Mouse (Mus musculus) lung, embryonic 16.5 days (tissue): ENCODE results near the gene Slc26a5. TPM values are rescaled to one million over a fixed set of nuclear protein-coding genes. Genes with fewer than 3 reads are reported as not detected.

Experiments
- ATAC-seq: fragments of 200-750 bp; cut with Nextera tagmentation; 2 replicates; pipeline ENCODE4 v1.8.0; 2017; ENCODE audit warnings: low read depth, mild to moderate bottlenecking, moderate library complexity
- H3K27ac ChIP-seq: fragments of 300-500 bp; sonication (generic); 2 replicates; pipeline ENCODE4 v1.5.1; 2014; ENCODE audit warnings: mild to moderate bottlenecking, control low read depth, low read length
- H3K27me3 ChIP-seq: fragments of 300-500 bp; sonication (generic); 2 replicates; pipeline ENCODE4 v1.6.1; 2014; ENCODE audit warnings: low read depth, low read length, mixed read lengths; ENCODE audit not compliant: control insufficient read depth, insufficient read depth
- H3K36me3 ChIP-seq: fragments of 300-500 bp; sonication (generic); 2 replicates; pipeline ENCODE4 v1.6.1; 2014; ENCODE audit warnings: low read length; ENCODE audit not compliant: control insufficient read depth, insufficient read depth
- H3K4me1 ChIP-seq: fragments of 300-500 bp; sonication (generic); replicated peaks from 2 replicates; pipeline ENCODE4 v1.6.1; 2014; ENCODE audit warnings: low read length, mixed read lengths; ENCODE audit not compliant: control insufficient read depth, insufficient read depth
- H3K4me2 ChIP-seq: fragments of 300-500 bp; sonication (generic); 2 replicates; pipeline ENCODE4 v1.6.1; 2014; ENCODE audit warnings: low read depth, low read length, control low read depth
- H3K4me3 ChIP-seq: fragments of 300-500 bp; sonication (generic); 2 replicates; pipeline ENCODE4 v1.5.1; 2014; ENCODE audit warnings: mild to moderate bottlenecking, low read length, control low read depth
- H3K9ac ChIP-seq: fragments of 300-500 bp; sonication (generic); 2 replicates; pipeline ENCODE4 v1.6.1; 2014; ENCODE audit warnings: low read length, control low read depth
- H3K9me3 ChIP-seq: fragments of 300-500 bp; sonication (generic); 2 replicates; pipeline ENCODE4 v1.6.1; 2016; ENCODE audit warnings: low read length; ENCODE audit not compliant: control insufficient read depth
- whole genome bisulfite sequencing: fragments of 180-500 bp; shearing (Covaris S2); extraction: QIAGEN DNeasy Blood & Tissue Kit; methylation state at CpG from one replicate; pipeline ENCODE4 v1.1.7; 2014; 5-methylcytosine and 5-hydroxymethylcytosine counted together
- polyA plus RNA-seq: library from polyadenylated mRNA; unstranded; fragments of >200 nt; fragmentation: Nextera tagmentation; extraction: Ambion mirVana; gene quantifications from 2 replicates; pipeline ENCODE4 v1.2.1, GENCODE M21; 2015

Slc26a5 gene
- polyA plus RNA-seq, 1 experiment from 2014 or later = 0.14 TPM

DNA sequence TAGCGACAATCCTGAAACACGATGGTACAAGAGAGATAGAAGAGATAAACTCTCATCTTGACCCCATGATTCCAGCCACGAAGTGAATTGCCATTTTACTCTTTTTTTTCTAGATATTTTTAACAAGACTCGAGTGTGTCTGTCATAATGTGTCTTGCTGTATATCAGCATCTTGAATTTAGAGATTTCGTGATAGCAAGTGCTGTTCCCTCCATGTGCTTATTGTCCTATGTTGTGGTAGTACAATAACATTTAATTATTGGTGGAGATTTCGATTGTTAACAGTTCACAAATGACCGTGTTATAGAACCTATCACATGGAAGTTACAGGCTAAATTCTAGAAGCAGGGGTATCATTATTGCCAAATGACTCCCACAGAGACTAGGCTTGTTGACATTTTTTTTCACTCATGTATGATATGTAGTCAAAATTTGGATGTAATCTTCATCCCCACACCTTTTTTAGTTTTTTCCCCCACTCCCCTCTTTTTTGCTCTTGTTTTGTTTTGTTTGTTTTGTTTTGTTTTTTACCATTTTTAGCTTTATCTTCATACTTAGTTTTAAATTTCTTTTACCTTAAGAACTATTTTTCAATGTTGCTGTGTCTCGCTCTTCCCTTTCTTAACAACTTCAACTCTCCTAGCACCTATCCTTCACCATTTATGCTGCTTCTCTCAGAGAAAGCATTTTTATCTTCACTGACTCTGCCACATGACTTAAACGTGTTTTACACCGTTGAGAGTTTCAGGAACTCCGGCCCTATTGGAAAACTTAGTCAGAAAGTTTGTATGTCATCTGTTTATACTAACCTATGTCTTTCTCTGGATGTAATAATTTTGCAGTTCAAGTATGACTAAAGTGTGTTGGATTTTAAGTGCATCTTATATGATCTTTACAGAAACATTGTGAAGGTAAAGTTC lies 78.0 kb downstream of the Slc26a5 start:
- H3K9ac ChIP-seq = peak overlapping the region; percentile 94
- WGBS = 31% methylated on average over 11 of the region's 11 CpGs
- H3K4me2 ChIP-seq = peak overlapping the region; percentile 71
- no peaks in the 10 kb centered on the region for H3K27me3 ChIP-seq
- H3K27ac ChIP-seq = no peak overlapping the region
- peak overlapping the region; percentile 96 for H3K4me3 ChIP-seq
- H3K4me1 ChIP-seq = peaks cover 12% of the 10 kb centered on the region
- peaks cover 6% of the 10 kb centered on the region for H3K36me3 ChIP-seq
- ATAC-seq = no peak
- H3K9me3 ChIP-seq = no peaks in the 10 kb centered on the region

DNA sequence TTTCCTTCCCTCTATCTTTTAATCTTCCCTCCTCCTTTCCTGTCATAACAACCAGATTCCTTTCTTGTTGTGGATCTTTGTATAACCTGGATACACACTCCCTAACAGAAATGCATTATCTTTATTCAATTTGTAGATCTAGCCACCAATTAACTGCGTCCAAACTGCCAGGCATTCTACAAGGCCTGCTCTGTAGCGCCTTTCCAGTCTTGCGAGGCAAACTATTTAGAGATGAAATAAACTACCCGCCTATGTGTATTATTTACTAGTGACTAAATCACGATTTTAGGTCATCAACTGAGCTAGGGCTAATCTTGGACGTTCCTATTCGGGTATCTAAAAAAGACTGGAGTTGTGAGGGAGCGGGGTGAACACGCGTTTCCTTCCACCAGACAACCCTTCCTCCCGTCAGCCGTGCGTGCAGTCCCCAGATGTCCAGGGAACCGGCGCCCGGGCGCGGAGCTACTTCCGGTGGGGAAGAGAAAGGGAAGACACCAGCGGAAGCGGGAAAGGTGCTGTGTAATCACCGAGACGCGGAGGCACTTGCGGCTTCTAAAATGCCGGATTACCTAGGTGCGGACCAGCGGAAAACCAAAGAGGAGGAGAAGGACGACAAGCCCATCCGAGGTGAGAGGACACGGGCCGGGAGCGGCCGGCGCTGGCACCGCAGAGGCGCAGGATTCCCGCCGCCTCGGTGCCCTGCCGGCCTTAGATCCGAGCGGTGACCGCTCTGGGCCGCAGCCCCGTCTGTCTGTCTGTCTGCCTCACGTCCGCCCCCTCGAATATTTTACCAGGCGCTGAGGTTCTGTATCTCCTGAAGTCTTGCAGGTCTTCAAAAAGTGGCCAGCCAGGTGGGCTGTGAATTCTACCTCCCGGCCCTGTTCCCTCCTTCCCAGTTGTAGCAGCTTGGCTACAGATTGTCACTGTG lies 78.9 kb downstream of the Slc26a5 start:
- Histone ChIP-seq H3K36me3 (peaks cover 14% of the 10 kb centered on the region), H3K4me3 (peak overlapping the region; percentile 96), H3K9me3 (no peaks in the 10 kb centered on the region), H3K4me2 (peak overlapping the region; percentile 71), H3K9ac (peak overlapping the region; percentile 94), H3K27me3 (no peaks in the 10 kb centered on the region), H3K27ac (peak overlapping the region; percentile 83), H3K4me1 (peaks cover 12% of the 10 kb centered on the region)
- WGBS = 1% methylated on average over 51 of the region's 51 CpGs
- ATAC-seq = peak; percentile 87

DNA sequence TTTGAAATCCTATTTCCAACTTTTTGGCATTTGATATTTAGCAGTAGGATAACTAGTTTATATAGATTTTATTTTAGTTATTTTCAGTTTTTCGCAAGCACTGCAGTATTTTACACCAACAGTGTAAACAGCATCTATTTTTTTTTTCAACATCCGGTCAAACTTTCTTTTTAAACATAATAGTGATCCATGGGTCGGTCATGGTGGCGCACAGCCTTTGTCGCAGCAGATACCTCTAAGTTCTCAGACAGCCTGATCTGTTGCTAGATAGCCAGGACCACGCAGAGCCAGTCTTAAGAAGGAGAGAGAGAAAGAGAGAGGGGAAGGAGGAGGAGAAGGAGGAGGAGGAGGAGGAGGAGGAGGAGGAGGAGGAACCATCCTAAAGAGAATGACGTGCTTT lies 79.6 kb downstream of the Slc26a5 start:
- no peaks in the 10 kb centered on the region for H3K27me3 ChIP-seq
- ATAC-seq = no peak
- peaks cover 12% of the 10 kb centered on the region for H3K4me1 ChIP-seq
- no peak overlapping the region for H3K27ac ChIP-seq
- no peak overlapping the region for H3K4me3 ChIP-seq
- H3K9ac ChIP-seq = no peak overlapping the region
- H3K9me3 ChIP-seq = no peaks in the 10 kb centered on the region
- H3K36me3 ChIP-seq = peaks cover 18% of the 10 kb centered on the region
- peak overlapping the region; percentile 71; the same call in 1 of the 2 replicates for H3K4me2 ChIP-seq
- 83% methylated on average over 6 of the region's 7 CpGs for WGBS

DNA sequence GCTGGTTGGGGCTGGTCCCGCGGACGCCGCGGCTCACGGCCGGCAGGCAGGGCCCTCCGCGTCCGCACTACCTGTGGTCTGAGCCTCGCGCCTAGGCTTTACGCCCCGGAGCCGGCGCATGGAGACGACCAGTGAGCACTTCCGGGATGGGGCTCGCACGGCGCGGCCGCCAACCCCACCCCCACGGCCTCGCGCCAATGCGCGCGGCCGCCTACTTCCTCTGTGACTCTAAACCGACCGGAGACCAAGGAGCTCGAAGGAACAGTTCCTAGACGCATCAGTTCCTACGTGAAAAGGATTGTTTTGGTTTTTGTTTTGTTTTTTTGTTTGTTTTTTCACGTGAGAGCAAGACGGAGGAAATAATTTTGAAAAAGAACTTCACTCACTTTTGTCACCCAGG lies 80.4 kb downstream of the Slc26a5 start, which contains the start of the genes Dnajc2 and Psmc2:
Dnajc2 (minus strand) TSS at position 199 of the 400 bp plus-strand sequence.
Psmc2 (plus strand) TSS at position 231 of the 400 bp plus-strand sequence.
- Histone ChIP-seq H3K36me3 (peaks cover 21% of the 10 kb centered on the region), H3K9me3 (no peaks in the 10 kb centered on the region)
- WGBS = under 1% methylated on average over 36 of the region's 37 CpGs

DNA sequence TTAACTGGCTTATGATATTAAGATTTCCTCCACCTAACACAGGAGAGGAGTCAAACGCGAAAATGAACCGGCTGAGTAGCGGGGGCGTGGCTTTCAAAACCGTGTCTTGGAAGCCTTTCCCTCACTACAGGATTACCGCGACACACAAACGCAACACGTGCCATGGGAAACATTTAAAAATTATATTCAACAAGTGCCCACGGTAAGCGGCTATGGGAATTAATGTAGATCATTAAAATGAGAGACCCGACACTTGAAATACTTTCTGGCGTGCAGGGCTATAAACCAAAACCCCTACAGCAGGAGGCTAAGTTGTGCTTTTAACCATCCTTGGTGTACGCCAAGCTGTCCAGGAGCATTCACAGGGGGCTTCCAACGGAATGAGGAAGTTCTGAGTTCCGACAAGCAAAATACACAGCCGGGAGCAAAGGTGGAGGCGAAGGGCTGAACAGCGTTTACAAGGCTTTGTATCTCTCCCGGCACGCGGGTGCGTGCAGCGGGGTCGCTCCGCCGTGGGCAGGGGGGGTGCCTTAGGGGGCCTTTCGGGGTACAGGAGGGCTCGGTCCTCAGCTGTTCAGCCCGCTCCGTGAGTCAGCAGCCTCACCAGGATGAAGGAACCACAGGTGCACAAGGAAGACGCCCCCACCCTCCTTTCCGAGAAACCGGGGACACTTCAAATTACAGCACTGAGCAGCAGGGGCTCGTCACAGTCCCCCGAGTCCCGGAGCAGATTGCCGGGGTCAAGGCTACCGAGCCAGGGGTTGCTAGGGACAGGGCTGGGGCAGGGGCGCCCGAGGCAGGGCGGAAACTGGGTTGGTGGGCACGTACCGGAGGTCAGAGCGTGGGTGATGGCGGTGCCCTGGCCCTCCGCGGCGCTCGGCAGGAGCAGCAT lies 81.0 kb downstream of the Slc26a5 start:
- ATAC-seq = peak; percentile 72
- Histone ChIP-seq H3K4me2 (peak overlapping the region; percentile 95), H3K9ac (peak overlapping the region; percentile 83), H3K27me3 (no peaks in the 10 kb centered on the region), H3K9me3 (no peaks in the 10 kb centered on the region), H3K27ac (peak overlapping the region; percentile 50), H3K36me3 (peaks cover 25% of the 10 kb centered on the region), H3K4me3 (peak overlapping the region; percentile 98), H3K4me1 (peaks cover 12% of the 10 kb centered on the region)
- WGBS = under 1% methylated on average over 50 of the region's 51 CpGs

More for the DNA sequence above, 80.4 kb downstream of the Slc26a5 start, which contains the start of the genes Dnajc2 and Psmc2:
- Histone ChIP-seq H3K4me2 (peak within 1 kb of the TSS; percentile 95), H3K27ac (peak within 1 kb of the TSS; percentile 83), H3K4me3 (peak within 1 kb of the TSS; percentile 98), H3K9ac (peak within 1 kb of the TSS; percentile 83), H3K27me3 (no peaks in the 10 kb centered on the region), H3K4me1 (peaks cover 12% of the 10 kb centered on the region)
- peak; percentile 96 for ATAC-seq

DNA sequence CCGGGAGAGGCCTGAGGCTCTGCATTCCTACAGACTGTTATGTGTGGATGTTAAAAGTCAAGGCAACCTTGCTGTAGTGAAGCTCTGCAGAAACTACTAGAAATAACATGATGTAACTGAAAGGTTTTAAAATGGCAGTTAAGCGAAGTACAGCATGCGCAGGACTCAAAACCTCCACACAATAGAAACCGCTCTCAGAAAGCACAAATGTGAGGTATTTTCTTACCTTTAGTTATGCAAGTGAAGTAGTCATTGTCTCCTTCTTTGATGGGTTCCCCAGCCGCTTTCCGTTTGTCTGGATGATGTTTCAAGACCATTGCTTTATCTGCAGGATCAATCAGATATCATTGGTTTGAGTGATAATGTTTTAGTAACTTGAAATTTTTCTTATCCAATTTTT lies 88.9 kb downstream of the Slc26a5 start:
- H3K4me1 ChIP-seq = no peaks in the 10 kb centered on the region
- no peak overlapping the region for H3K27ac ChIP-seq
- ATAC-seq = no peak
- H3K9ac ChIP-seq = no peak overlapping the region
- WGBS = 92% methylated on average over 6 of the region's 6 CpGs
- no peaks in the 10 kb centered on the region for H3K27me3 ChIP-seq
- H3K9me3 ChIP-seq = no peaks in the 10 kb centered on the region
- no peak overlapping the region for H3K4me2 ChIP-seq
- H3K4me3 ChIP-seq = no peak overlapping the region
- H3K36me3 ChIP-seq = peaks cover 27% of the 10 kb centered on the region

DNA sequence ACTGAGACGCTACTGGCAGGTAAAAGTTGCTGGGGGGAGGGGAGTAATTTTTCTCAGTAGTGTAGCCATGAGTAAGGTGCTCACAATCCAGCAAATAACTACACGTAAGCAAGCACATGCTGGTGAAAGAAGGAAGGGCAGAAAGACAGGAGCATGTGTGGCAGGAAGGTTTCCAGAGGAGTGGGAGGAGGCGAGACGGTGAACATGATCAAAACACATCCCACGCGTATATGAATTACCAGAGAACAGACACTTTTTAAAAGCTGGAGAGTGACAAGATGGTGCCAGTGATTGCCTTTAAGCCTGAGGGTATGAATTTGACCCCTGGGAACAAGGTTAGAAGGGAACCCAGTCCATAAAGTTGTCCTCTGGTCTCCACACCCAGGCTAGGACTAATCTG lies 95.6 kb downstream of the Slc26a5 start:
- WGBS = 89% methylated on average over 6 of the region's 6 CpGs
- H3K27ac ChIP-seq = no peak overlapping the region
- peaks cover 38% of the 10 kb centered on the region for H3K36me3 ChIP-seq
- H3K9me3 ChIP-seq = no peaks in the 10 kb centered on the region
- no peak overlapping the region for H3K4me2 ChIP-seq
- H3K9ac ChIP-seq = no peak overlapping the region
- H3K4me1 ChIP-seq = no peaks in the 10 kb centered on the region
- H3K27me3 ChIP-seq = no peaks in the 10 kb centered on the region
- no peak for ATAC-seq
- H3K4me3 ChIP-seq = no peak overlapping the region

DNA sequence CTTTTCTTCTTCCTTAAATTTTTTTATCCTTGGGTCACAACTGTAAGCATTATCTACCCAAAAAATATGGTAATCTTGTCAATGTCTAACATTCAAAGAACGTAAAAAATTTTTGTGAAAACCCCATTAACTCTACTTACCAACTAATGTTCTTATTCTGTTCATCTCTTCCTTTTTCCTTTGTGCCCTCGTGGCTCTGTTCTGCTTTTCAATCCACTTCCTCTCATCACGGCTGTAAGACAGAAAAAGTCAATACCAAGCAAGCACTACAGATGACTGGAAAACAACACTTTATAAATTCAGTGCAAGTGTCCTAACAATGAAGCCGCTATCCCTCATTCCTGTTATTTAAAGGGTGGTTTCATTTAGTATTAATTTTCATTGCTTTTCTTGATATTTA lies 96.9 kb downstream of the Slc26a5 start:
- Histone ChIP-seq H3K27ac (no peak overlapping the region), H3K9me3 (no peaks in the 10 kb centered on the region), H3K4me3 (no peak overlapping the region), H3K36me3 (peaks cover 47% of the 10 kb centered on the region), H3K27me3 (no peaks in the 10 kb centered on the region), H3K4me2 (no peak overlapping the region), H3K9ac (no peak overlapping the region), H3K4me1 (no peaks in the 10 kb centered on the region)
- 82% methylated on average over 4 of the region's 4 CpGs for WGBS
- ATAC-seq = no peak
